Mouse (Mus musculus) heart, postnatal 4 days (tissue): ENCODE measurements at regions not wholly inside any gene's neighbourhood (a gene's known extent, or its start where the extent isn't known, plus 50 kb on each side); places are given as distances from the start of the nearest gene placed in this dataset.

Experiments
- DNase-seq: peaks from one replicate; pipeline ENCODE4 v3.0.0; 2021

DNA sequence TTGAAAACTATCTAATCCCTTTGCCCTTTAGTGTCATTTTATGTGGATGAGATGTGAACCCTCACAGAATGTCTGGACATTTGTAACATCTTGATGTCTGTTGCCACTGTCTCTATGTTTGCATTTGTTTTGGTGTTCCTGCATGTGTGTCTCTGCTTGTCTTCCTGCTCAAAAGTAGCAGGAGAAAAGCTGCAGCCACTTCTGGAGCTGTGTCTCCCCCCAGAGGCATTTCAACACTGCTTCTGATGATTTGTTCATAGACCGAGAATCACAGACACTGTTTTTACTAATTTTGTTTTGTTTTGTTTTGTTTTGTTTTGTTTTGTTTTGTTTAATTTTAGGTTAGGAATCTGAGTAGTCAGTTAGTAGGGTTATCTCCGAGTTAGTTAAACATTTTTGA is 883.8 kb downstream of the Gbe1 start:
- DNase-seq = peak; percentile 7

DNA sequence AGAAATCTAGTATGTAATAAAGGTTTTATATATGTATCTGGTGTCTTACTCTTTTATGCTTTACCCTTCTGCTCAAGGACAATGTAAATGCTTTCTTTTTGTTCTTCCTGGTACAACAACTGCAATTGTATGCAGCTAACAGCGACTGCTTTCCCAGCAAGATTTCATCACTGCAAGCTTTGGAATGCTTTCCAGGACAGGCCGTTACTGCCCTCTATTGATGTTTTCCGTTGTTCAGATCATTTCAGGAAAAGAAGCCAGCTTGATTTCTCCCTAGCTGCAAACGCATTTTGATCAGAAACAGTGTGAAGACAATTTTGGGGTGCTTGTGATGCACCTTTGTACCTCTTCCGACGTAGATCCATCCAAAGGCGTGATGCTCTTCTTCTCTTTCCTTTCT is 895.1 kb downstream of the Gbe1 start:
- no peak for DNase-seq

- DNase-seq = no peak
These were observed 910.7 kb downstream of the Gbe1 start for GRCm38 (mm10) chr16:71224469-71224868.

- no peak for DNase-seq
These were observed 916.4 kb downstream of the Gbe1 start for GRCm38 (mm10) chr16:71230104-71230653.

- DNase-seq = no peak
These were observed 929.3 kb downstream of the Gbe1 start for GRCm38 (mm10) chr16:71243065-71243464.

DNA sequence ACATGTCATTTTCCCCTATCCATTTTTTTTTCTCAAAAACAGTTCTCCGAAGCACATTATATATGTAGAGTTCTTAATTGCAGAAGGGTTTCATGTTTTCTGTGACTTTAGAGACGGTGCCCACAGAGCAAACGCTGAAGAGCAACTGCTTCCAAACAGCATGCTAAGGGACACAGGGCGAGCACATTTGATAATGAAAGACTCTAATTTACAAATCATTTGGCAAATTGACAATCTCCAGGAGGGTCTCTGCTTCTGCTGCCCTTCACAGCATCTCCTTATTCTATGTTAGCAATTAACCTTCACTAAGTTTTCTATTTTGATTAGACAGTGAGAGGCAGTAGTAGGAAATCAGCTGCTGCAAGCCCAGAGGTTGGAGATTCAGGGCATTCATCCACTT is 929.7 kb downstream of the Gbe1 start:
- no peak for DNase-seq

GRCm38 (mm10) chr16:71247516-71248139 is 933.9 kb downstream of the Gbe1 start:
- peak; percentile 71 for DNase-seq

DNA sequence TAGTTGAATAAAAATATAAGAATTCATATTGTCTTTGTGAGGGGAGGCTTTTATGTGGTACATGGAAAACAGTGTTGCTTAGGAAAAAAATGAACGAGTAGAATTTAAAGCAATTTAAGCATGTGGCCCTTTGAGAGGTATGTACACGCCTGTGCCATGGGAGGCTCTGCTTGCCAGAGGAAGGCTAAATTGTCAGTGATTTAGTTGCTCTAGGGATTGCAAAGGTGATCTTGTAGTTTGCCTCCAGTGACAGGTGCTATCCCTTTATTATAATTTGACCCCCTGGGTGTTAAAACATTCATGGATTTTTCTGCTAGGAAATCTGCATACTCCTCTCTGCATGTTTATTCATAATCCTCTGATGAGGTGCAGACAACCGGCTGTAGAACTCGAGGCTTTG is 942.0 kb downstream of the Gbe1 start:
- DNase-seq = no peak

- DNase-seq = no peak
These were observed 942.4 kb downstream of the Gbe1 start for GRCm38 (mm10) chr16:71256175-71256574.

GRCm38 (mm10) chr16:71267191-71267590 is 953.4 kb downstream of the Gbe1 start:
- no peak for DNase-seq
